Mouse (Mus musculus) embryonic facial prominence, embryonic 14.5 days (tissue): ENCODE results near the gene Ckap5. TPM values are rescaled to one million over a fixed set of nuclear protein-coding genes. Genes with fewer than 3 reads are reported as not detected.
A peak's percentile ranks its signal among the peaks of the same experiment; 100 is the strongest.
"Not testable (repeated sequence)": the region's sequence is repeated elsewhere in the genome, so short reads cannot be mapped to it uniquely, and the experiment has no call there.

ENCODE experiments used
- ATAC-seq: fragments of 200-750 bp; cut with Nextera tagmentation; 2 replicates; pipeline ENCODE4 v1.8.0; 2017; ENCODE audit warnings: low read depth, moderate number of reproducible peaks, moderate TSS enrichment
- DNase-seq: peaks from one replicate; pipeline ENCODE4 v3.0.0-alpha.2; 2015; ENCODE audit warnings: low spot score
- H3K27ac ChIP-seq: fragments of 300-500 bp; sonication (generic); replicated peaks from 2 replicates; pipeline ENCODE4 v1.5.1; 2014; ENCODE audit warnings: low read depth, mild to moderate bottlenecking, low read length, moderate library complexity
- H3K27me3 ChIP-seq: fragments of 300-500 bp; sonication (generic); replicated peaks from 2 replicates; pipeline ENCODE4 v1.6.1; 2014; ENCODE audit warnings: low read length; ENCODE audit not compliant: control insufficient read depth, insufficient read depth
- H3K36me3 ChIP-seq: fragments of 300-500 bp; sonication (generic); 2 replicates; pipeline ENCODE4 v1.6.1; 2014; ENCODE audit warnings: low read length, mixed read lengths; ENCODE audit not compliant: control insufficient read depth, insufficient read depth
- H3K4me1 ChIP-seq: fragments of 300-500 bp; sonication (generic); 2 replicates; pipeline ENCODE4 v1.6.1; 2014; ENCODE audit warnings: antibody characterized with exemption, low read length; ENCODE audit not compliant: control insufficient read depth, insufficient read depth
- H3K4me2 ChIP-seq: fragments of 300-500 bp; sonication (generic); 2 replicates; pipeline ENCODE4 v1.6.1; 2014; ENCODE audit warnings: low read depth, mild to moderate bottlenecking, low read length, moderate library complexity, mixed read lengths
- H3K4me3 ChIP-seq: fragments of 300-500 bp; sonication (generic); 2 replicates; pipeline ENCODE4 v1.5.1; 2014; ENCODE audit warnings: low read depth, mild to moderate bottlenecking, low read length
- H3K9ac ChIP-seq: fragments of 300-500 bp; sonication (generic); 2 replicates; pipeline ENCODE4 v1.6.1; 2014; ENCODE audit warnings: low read depth, mild to moderate bottlenecking, low read length, moderate library complexity, mixed read lengths
- H3K9me3 ChIP-seq: fragments of 300-500 bp; sonication (generic); 2 replicates; pipeline ENCODE4 v1.6.1; 2016; ENCODE audit warnings: low read length; ENCODE audit not compliant: control insufficient read depth
- WGBS: fragments of 180-500 bp; shearing (Covaris S2); extraction: QIAGEN DNeasy Blood & Tissue Kit; methylation state at CpG from one replicate; pipeline ENCODE4 v1.1.7; 2014; 5-methylcytosine and 5-hydroxymethylcytosine counted together
- polyA plus RNA-seq: library from polyadenylated mRNA; unstranded; fragments of >200 nt; fragmentation: Nextera tagmentation; extraction: Ambion mirVana; gene quantifications from 2 replicates; pipeline ENCODE4 v1.2.1, GENCODE M21; 2014

Gene Ckap5
- polyA plus RNA-seq = 65.7 and 75.8 TPM in 2 replicates

- H3K27me3 ChIP-seq = no peaks in the 10 kb centered on the region
- peak within 1 kb of the TSS; percentile 82 for H3K27ac ChIP-seq
- ATAC-seq (peak; percentile 99), DNase-seq (peak; percentile 97)
- H3K9me3 ChIP-seq = 0 out of 2 replicates have a peak, but pooled peaks cover 4% of the 10 kb centered on the region
- WGBS = under 1% methylated on average over 21 of the region's 64 CpGs
- peak within 1 kb of the TSS; percentile 73 for H3K4me2 ChIP-seq
- no peaks in the 10 kb centered on the region; the same call in 1 of the 2 replicates for H3K4me1 ChIP-seq
- peak within 1 kb of the TSS; percentile 97 for H3K9ac ChIP-seq
- peak within 1 kb of the TSS; percentile 99 for H3K4me3 ChIP-seq
- peaks cover 8% of the 10 kb centered on the region; the same call in 1 of the 2 replicates for H3K36me3 ChIP-seq
Observed at GRCm38 (mm10) chr2:91526294-91527146, at the start of gene Ckap5. Gene Ckap5, plus strand, starts transcription at chr2:91526762.

- H3K9me3 ChIP-seq = no peaks in the 10 kb centered on the region
- no peak overlapping the region for H3K27ac ChIP-seq
- no peaks in the 10 kb centered on the region for H3K4me1 ChIP-seq
- 72% methylated on average over 7 of the region's 7 CpGs for WGBS
- ATAC-seq (no peak), DNase-seq (no peak)
- H3K36me3 ChIP-seq = peaks cover 90% of the 10 kb centered on the region
- H3K4me3 ChIP-seq = no peak overlapping the region
- no peaks in the 10 kb centered on the region for H3K27me3 ChIP-seq
- H3K4me2 ChIP-seq = no peak overlapping the region
- H3K9ac ChIP-seq = no peak overlapping the region
Observed at GRCm38 (mm10) chr2:91476841-91477240, 49.7 kb upstream of the Ckap5 start.

- H3K27me3 ChIP-seq = no peaks in the 10 kb centered on the region
- no peak overlapping the region for H3K9ac ChIP-seq
- H3K4me1 ChIP-seq = no peaks in the 10 kb centered on the region
- 94% methylated on average over 9 of the region's 9 CpGs for WGBS
- DNase-seq = no peak
- no peak overlapping the region for H3K4me3 ChIP-seq
- H3K4me2 ChIP-seq = no peak overlapping the region
- H3K36me3 ChIP-seq = peaks cover 79% of the 10 kb centered on the region
- no peak overlapping the region for H3K27ac ChIP-seq
- ATAC-seq = no peak
- H3K9me3 ChIP-seq = no peaks in the 10 kb centered on the region
Observed at GRCm38 (mm10) chr2:91480399-91480801, 46.2 kb upstream of the Ckap5 start.

GRCm38 (mm10) chr2:91480805-91481514 is 45.6 kb upstream of the Ckap5 start:
- Histone ChIP-seq H3K9me3 (no peaks in the 10 kb centered on the region), H3K4me2 (no peak overlapping the region), H3K9ac (no peak overlapping the region), H3K4me1 (no peaks in the 10 kb centered on the region), H3K4me3 (no peak overlapping the region), H3K27me3 (no peaks in the 10 kb centered on the region), H3K36me3 (peaks cover 79% of the 10 kb centered on the region), H3K27ac (no peak overlapping the region)
- ATAC-seq = peak; percentile 74
- WGBS = 60% methylated on average over 6 of the region's 6 CpGs
- peak; percentile 93 for DNase-seq

- H3K4me2 ChIP-seq = no peak overlapping the region
- no peak overlapping the region for H3K27ac ChIP-seq
- H3K27me3 ChIP-seq = no peaks in the 10 kb centered on the region
- no peak overlapping the region for H3K4me3 ChIP-seq
- H3K9ac ChIP-seq = no peak overlapping the region
- no peak for DNase-seq
- H3K4me1 ChIP-seq = no peaks in the 10 kb centered on the region
- 74% methylated on average over 4 of the region's 4 CpGs for WGBS
- peaks cover 82% of the 10 kb centered on the region for H3K36me3 ChIP-seq
- no peak for ATAC-seq
- H3K9me3 ChIP-seq = no peaks in the 10 kb centered on the region
Observed at GRCm38 (mm10) chr2:91484698-91485097, 41.9 kb upstream of the Ckap5 start.

- Histone ChIP-seq H3K27me3 (no peaks in the 10 kb centered on the region), H3K9ac (no peak overlapping the region; the same call in 1 of the 2 replicates), H3K4me1 (no peaks in the 10 kb centered on the region), H3K27ac (no peak overlapping the region), H3K4me3 (no peak overlapping the region), H3K9me3 (no peaks in the 10 kb centered on the region), H3K4me2 (no peak overlapping the region), H3K36me3 (peaks cover 82% of the 10 kb centered on the region)
- no peak for DNase-seq
- no peak for ATAC-seq
- WGBS = 84% methylated on average over 6 of the region's 6 CpGs
Observed at GRCm38 (mm10) chr2:91485256-91485655, 41.3 kb upstream of the Ckap5 start.

GRCm38 (mm10) chr2:91487295-91487694 is 39.3 kb upstream of the Ckap5 start:
- ATAC-seq, H3K4me1 ChIP-seq, H3K27me3 ChIP-seq, H3K4me2 ChIP-seq, DNase-seq, H3K27ac ChIP-seq, H3K4me3 ChIP-seq, H3K9me3 ChIP-seq, H3K9ac ChIP-seq: not testable (repeated sequence)
- WGBS = 61% methylated on average over 3 of the region's 3 CpGs
- H3K36me3 ChIP-seq = peaks cover 87% of the 10 kb centered on the region

- no peaks in the 10 kb centered on the region for H3K9me3 ChIP-seq
- no peak overlapping the region for H3K27ac ChIP-seq
- DNase-seq (no peak), ATAC-seq (no peak)
- H3K9ac ChIP-seq = no peak overlapping the region
- H3K4me3 ChIP-seq = no peak overlapping the region
- WGBS = 95% methylated on average over 12 of the region's 12 CpGs
- no peaks in the 10 kb centered on the region for H3K27me3 ChIP-seq
- H3K4me2 ChIP-seq = no peak overlapping the region
- no peaks in the 10 kb centered on the region for H3K4me1 ChIP-seq
- peaks cover 91% of the 10 kb centered on the region for H3K36me3 ChIP-seq
Observed at GRCm38 (mm10) chr2:91492071-91492635, 34.4 kb upstream of the Ckap5 start.
